Mouse (Mus musculus): ENCODE measurements around the gene Matn3.

Matn3 gene

GRCm38 (mm10) chr12:8947714-8948464 is at the start of gene Matn3:
TSS of gene Matn3 (plus strand) at chr12:8947929.
- CTCF ChIA-PET = no interaction called here

- CTCF ChIA-PET = no interaction called here
Observed at GRCm38 (mm10) chr12:8898879-8899785, 48.6 kb upstream of the Matn3 start.

- CTCF ChIA-PET = no interaction called here
Observed at GRCm38 (mm10) chr12:8900107-8900698, 47.5 kb upstream of the Matn3 start.

GRCm38 (mm10) chr12:8900919-8901663 is 46.6 kb upstream of the Matn3 start:
- CTCF ChIA-PET = interaction anchor here (0.8 kb wide), 1 partner anchor 62 kb away, joined by 16 read pairs; no protein-coding TSS in a partner anchor

- CTCF ChIA-PET = interaction anchor here (0.6 kb wide), 1 partner anchor 81 kb away, joined by 25 read pairs; no protein-coding TSS in a partner anchor
Observed at GRCm38 (mm10) chr12:8901934-8902333, 45.8 kb upstream of the Matn3 start.

GRCm38 (mm10) chr12:8902479-8902878 is 45.2 kb upstream of the Matn3 start:
- CTCF ChIA-PET = interaction anchor here (0.6 kb wide), 1 partner anchor 82 kb away, joined by 25 read pairs; no protein-coding TSS in a partner anchor

GRCm38 (mm10) chr12:8912860-8913685 is 34.7 kb upstream of the Matn3 start:
- CTCF ChIA-PET = no interaction called here

GRCm38 (mm10) chr12:8913701-8914340 is 33.9 kb upstream of the Matn3 start:
- CTCF ChIA-PET = no interaction called here

- CTCF ChIA-PET = no interaction called here
Observed at GRCm38 (mm10) chr12:8916378-8916777, 31.4 kb upstream of the Matn3 start.

- CTCF ChIA-PET = no interaction called here
Observed at GRCm38 (mm10) chr12:8919231-8919630, 28.5 kb upstream of the Matn3 start.

GRCm38 (mm10) chr12:8920996-8921393 is 26.7 kb upstream of the Matn3 start:
- CTCF ChIA-PET = no interaction called here

- CTCF ChIA-PET = no interaction called here
Observed at GRCm38 (mm10) chr12:8921394-8922368, 26.0 kb upstream of the Matn3 start, which contains the start of gene Laptm4a. TSS of gene Laptm4a (plus strand) at chr12:8921664.

GRCm38 (mm10) chr12:8922369-8923124 is 25.2 kb upstream of the Matn3 start:
- CTCF ChIA-PET = no interaction called here

GRCm38 (mm10) chr12:8923125-8923410 is 24.7 kb upstream of the Matn3 start:
- CTCF ChIA-PET = no interaction called here

GRCm38 (mm10) chr12:8923603-8924002 is 24.1 kb upstream of the Matn3 start:
- CTCF ChIA-PET = interaction anchor here (1.0 kb wide), 1 partner anchor 13 kb away, joined by 3 read pairs; no protein-coding TSS in a partner anchor

- CTCF ChIA-PET = no interaction called here
Observed at GRCm38 (mm10) chr12:8927652-8928051, 20.1 kb upstream of the Matn3 start.

- CTCF ChIA-PET = no interaction called here
Observed at GRCm38 (mm10) chr12:8928766-8929165, 19.0 kb upstream of the Matn3 start.

- CTCF ChIA-PET = interaction anchor here (0.6 kb wide), 1 partner anchor 74 kb away, joined by 3 read pairs; no protein-coding TSS in a partner anchor
Observed at GRCm38 (mm10) chr12:8931083-8931482, 16.6 kb upstream of the Matn3 start.

All from spleen, embryonic (tissue).